Mouse (Mus musculus) cerebellum, adult 2 months (tissue): ENCODE results near the gene Atg7.

Experiments used
- CTCF ChIP-seq: fragments of 200-500 bp; IDR thresholded peaks from 2 replicates; pipeline ENCODE4 v1.5.1; 2011; ENCODE audit warnings: low read depth, mild to moderate bottlenecking, control low read depth, low read length, moderate library complexity, borderline replicate concordance; ENCODE audit not compliant: insufficient read depth
- POLR2A ChIP-seq: fragments of 200-500 bp; IDR thresholded peaks from 2 replicates; pipeline ENCODE4 v1.6.1; 2011; ENCODE audit warnings: low read length, control low read depth, borderline replicate concordance; ENCODE audit not compliant: insufficient read depth

DNA sequence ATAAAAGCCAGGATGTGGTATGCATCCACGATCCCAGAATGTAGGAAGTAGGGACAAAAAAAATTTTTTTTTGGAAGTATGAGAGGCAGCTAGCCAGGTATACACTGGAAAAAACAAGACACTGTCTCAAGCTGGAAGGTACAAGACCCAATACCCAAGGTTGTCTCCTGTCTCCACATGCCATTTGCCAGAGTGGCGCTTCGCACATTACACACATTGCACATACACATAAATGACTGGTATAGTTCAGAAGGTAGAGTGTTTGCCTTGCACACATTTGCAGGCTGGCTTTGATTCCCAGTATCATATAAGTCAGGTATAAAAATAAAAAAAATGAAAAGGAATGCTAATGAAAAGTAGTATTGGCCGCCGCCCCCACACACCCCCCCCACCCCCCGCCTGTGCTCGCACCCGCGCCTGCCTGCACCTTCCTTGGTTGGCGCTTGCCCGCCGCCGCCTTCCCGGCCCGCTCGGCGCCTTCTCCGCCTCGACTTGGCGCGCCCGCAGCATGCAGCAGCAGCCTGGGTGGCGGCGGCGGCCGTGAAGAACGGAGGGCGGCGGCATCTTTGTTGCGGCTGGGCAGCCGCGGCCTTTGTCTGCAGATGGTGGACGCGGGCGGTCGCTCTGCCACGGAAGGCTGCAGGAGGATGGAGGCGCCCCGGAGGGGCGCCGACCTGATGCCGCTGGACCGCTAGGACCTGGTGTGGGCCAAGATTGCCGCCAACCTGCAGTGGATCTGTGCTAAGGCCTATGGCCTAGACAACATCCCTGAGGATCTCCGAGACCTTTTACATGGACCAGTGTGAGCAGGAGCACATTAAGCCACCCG, 95.2 kb downstream of the Atg7 start:
- TF ChIP-seq POLR2A (no peak), CTCF (no peak)
